Mouse (Mus musculus) brain, embryonic 18.5 days (tissue): Measurements from ENCODE around the gene G3bp2.

Experiments used
- DNase-seq: peaks from one replicate; pipeline ENCODE4 v3.0.0-alpha.2; 2012; ENCODE audit warnings: low read depth, low spot score

G3bp2 gene

GRCm38 (mm10) chr5:92019960-92020359, 63.6 kb downstream of the G3bp2 start:
- no peak for DNase-seq

DNA sequence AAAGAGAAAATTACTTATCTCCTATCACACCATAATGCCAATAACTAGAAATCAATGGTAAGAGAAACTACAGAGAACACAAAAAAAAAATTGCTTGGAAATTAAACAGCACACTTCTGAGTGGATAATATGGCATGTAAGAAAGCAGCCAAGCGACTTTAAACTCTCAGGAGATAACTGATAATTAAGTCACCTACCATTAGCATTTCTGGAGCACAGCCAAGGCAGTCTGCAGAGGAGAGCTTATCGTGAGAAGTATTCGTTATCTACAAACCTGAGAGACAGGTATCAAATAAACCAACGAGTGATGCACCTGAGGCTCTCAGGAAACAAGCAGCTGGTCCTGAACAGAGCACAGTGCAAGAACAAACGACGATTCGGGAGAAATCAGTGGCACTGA, 71.8 kb downstream of the G3bp2 start:
- DNase-seq = no peak

GRCm38 (mm10) chr5:92009827-92010226, 73.7 kb downstream of the G3bp2 start:
- DNase-seq = no peak

DNA sequence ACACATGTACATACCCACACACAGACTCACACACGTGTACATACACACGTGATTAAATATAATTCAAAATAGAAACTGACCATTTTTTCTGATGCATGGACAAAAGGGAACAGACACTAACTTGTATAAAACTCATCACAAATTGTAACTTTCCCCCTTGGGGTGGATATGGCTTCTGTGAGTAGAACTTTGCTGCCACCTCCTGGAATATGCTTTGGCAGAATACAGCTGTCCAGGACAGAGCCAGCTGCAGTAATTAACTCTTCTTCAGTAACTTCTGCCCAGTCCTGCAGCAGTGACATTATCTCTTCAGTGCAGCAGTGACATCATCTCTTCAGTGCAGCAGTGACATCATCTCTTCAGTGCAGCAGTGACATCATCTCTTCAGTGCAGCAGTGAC, 80.5 kb downstream of the G3bp2 start:
- DNase-seq = no peak
